Mouse (Mus musculus) cortical plate, adult 2 months (tissue): ENCODE measurements around the gene Pdcd5. TPM values are rescaled to one million over a fixed set of nuclear protein-coding genes. Genes with fewer than 3 reads are reported as not detected.

Source experiments
- H3K27ac ChIP-seq: fragments of 200-500 bp; 2 replicates; pipeline ENCODE4 v1.5.1; 2012; ENCODE audit warnings: low read length, control low read depth, inconsistent platforms; ENCODE audit not compliant: insufficient read depth
- H3K4me1 ChIP-seq: fragments of 200-500 bp; 2 replicates; pipeline ENCODE4 v1.6.1; 2011; ENCODE audit warnings: low read length; ENCODE audit not compliant: control insufficient read depth, insufficient read depth
- H3K4me3 ChIP-seq: fragments of 200-500 bp; 2 replicates; pipeline ENCODE4 v1.5.1; 2011; ENCODE audit warnings: mild to moderate bottlenecking, low read length, control low read depth; ENCODE audit not compliant: insufficient read depth
- CTCF ChIP-seq: fragments of 200-500 bp; IDR thresholded peaks from 2 replicates; pipeline ENCODE4 v1.5.1; 2011; ENCODE audit warnings: mild to moderate bottlenecking, control low read depth, low read length; ENCODE audit not compliant: insufficient read depth; ENCODE audit errors: extremely low read depth
- POLR2A ChIP-seq: fragments of 200-500 bp; IDR thresholded peaks from 2 replicates; pipeline ENCODE4 v1.6.1; 2011; ENCODE audit warnings: mild to moderate bottlenecking, low read length, control low read depth; ENCODE audit not compliant: insufficient read depth; ENCODE audit errors: extremely low read depth
- polyA plus RNA-seq: library from polyadenylated mRNA; depleted of rRNA; stranded (reverse); fragments of >200 nt; gene quantifications from 2 replicates; pipeline ENCODE4 v1.2.3, GENCODE M21; 2012

Pdcd5 gene
- polyA plus RNA-seq, 1 experiment = 95.4 TPM

GRCm38 (mm10) chr7:35646317-35647081, 822 bp downstream of the Pdcd5 start:
- no peak for TF ChIP-seq CTCF
- TF ChIP-seq POLR2A = no peak

DNA sequence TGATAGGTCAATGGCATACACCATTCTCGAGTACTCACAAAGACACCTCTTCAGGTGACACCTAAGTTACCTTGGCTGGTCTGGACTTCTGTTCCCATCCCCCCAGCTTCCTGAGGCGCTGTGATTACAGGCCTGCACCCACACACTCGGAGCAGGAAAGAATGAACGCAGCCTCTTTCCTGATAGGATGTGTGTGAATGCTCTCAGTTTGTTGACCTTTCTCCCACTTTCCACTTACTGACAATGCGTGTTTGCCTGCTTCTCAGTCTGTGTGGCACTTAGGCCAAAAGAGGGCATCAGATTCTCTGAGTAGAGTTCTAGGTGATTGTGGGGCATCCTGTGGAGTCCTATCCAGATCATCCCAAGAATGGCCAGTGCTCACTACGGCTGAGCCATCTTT, 7.2 kb downstream of the Pdcd5 start:
- H3K4me3 ChIP-seq = no peak overlapping the region
- H3K4me1 ChIP-seq = no peaks in the 10 kb centered on the region
- H3K27ac ChIP-seq = no peak overlapping the region
- TF ChIP-seq POLR2A (no peak), CTCF (no peak)

More at GRCm38 (mm10) chr7:35646317-35647081, 822 bp downstream of the Pdcd5 start:
- Histone ChIP-seq H3K27ac (no peak overlapping the region), H3K4me3 (peak overlapping the region; percentile 62), H3K4me1 (no peaks in the 10 kb centered on the region)

DNA sequence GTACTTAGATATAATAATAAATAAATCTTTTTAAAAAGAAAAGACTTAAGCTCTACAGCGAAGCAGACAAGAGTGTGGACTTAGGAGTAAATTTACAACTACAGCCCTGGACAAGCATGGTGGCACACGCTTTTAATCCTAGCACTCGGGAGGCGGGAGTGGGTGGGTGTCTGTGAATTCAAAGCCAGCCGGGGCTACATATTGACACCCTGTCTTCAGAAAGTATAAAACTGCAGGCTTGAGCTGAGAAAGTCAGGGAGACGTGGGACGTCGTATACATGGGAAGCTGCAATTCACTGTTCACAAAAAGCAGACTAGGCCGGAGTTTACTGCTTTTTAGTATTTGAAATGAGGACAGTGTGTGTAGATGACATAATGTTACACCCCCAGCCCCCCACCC, 10.4 kb downstream of the Pdcd5 start:
- H3K4me3 ChIP-seq = no peak overlapping the region
- H3K4me1 ChIP-seq = no peaks in the 10 kb centered on the region
- H3K27ac ChIP-seq = no peak overlapping the region
- TF ChIP-seq POLR2A = no peak
- no peak for TF ChIP-seq CTCF

DNA sequence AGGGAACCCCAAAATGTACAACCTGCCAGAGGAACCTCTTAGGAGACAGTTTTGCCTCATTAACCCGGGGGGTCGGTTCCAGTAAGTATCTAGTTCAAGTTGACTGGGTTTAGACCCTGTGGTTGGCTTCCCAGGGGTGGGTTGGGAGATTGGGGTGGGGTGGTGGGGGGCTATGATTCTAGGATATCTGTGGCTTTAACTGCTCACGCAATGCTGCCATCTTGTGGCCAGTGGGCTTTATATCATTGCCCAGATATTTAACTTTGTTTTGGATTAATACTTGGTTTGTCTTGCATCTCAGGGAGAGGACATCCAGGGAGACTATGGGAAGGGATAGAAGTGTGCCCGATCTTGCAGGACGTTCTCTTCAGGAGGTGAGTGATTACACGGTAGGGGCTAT, 11.1 kb downstream of the Pdcd5 start:
- H3K4me1 ChIP-seq = no peaks in the 10 kb centered on the region
- no peak overlapping the region for H3K4me3 ChIP-seq
- H3K27ac ChIP-seq = no peak overlapping the region
- TF ChIP-seq CTCF = peak; percentile 51
- TF ChIP-seq POLR2A = no peak

- Histone ChIP-seq H3K4me3 (no peak overlapping the region), H3K27ac (no peak overlapping the region), H3K4me1 (no peaks in the 10 kb centered on the region)
- TF ChIP-seq CTCF = peak; percentile 56
- TF ChIP-seq POLR2A = no peak
Observed at GRCm38 (mm10) chr7:35628496-35628895, 18.8 kb downstream of the Pdcd5 start.

DNA sequence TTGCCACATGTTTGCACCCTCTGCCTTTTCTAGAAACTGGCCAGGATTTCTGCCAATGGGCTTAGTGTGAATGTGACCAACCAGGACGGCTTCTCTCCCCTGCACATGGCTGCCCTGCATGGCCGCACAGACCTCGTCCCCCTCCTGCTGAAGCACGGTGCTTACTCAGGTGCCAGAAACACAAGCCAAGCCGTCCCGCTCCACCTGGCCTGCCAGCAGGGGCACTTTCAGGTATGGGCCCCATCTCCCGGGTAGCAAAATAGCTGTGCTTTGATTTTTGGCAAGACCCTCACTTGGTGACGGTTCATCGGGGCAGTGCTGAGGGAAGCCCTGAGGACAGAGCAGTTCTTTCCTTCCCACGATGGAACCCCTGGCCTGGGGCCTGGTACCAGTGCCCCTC, 19.9 kb downstream of the Pdcd5 start:
- TF ChIP-seq CTCF (no peak), POLR2A (no peak)
- no peaks in the 10 kb centered on the region for H3K4me1 ChIP-seq
- no peak overlapping the region for H3K4me3 ChIP-seq
- no peak overlapping the region for H3K27ac ChIP-seq

DNA sequence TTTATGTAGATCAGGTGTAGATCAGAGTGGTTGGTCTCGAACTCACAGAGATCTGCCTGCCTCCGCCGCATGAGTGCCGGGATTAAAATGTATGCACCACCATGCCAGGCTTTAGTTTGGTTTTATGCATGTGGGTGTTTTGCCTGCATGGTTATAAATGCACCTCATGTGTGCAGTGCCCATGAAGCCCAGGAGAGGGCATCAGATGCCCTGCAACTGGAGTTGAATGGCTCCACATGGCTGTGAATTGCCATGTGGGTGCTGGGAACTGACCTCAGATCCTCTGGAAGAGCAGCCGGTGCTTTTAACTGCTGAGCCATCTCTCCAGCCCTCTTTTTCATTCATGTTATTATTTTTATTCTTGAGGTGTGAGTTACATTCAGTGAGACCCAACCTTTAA, 21.3 kb downstream of the Pdcd5 start:
- TF ChIP-seq POLR2A (no peak), CTCF (no peak)
- Histone ChIP-seq H3K27ac (no peak overlapping the region), H3K4me1 (no peaks in the 10 kb centered on the region), H3K4me3 (no peak overlapping the region)

GRCm38 (mm10) chr7:35622626-35623025, 24.7 kb downstream of the Pdcd5 start:
- no peaks in the 10 kb centered on the region for H3K4me1 ChIP-seq
- TF ChIP-seq CTCF = no peak
- no peak for TF ChIP-seq POLR2A

DNA sequence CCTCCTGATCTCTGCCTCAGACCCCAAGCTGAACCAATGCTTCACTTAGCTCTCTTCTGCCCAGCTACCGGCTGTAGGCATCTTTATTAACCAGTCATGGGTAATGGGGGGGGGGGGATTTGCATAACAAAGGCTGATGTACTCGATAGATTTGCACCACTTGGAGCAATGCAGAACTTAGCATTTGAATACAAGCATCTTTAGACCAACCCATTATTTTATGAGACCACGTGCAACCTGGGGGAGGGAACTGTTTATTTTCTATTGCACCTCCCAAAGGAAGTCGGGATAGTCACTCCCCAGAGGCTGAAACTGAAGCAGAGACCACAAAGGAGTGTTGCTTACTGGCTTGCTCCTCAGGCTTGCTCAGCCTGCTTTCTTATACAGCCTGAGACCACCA, 29.8 kb downstream of the Pdcd5 start:
- TF ChIP-seq CTCF (no peak), POLR2A (no peak)

More at GRCm38 (mm10) chr7:35622626-35623025, 24.7 kb downstream of the Pdcd5 start:
- no peak overlapping the region for H3K27ac ChIP-seq
- no peak overlapping the region for H3K4me3 ChIP-seq

GRCm38 (mm10) chr7:35609245-35609644, 38.1 kb downstream of the Pdcd5 start:
- Histone ChIP-seq H3K4me3 (no peak overlapping the region), H3K4me1 (no peaks in the 10 kb centered on the region), H3K27ac (no peak overlapping the region)
- no peak for TF ChIP-seq POLR2A
- no peak for TF ChIP-seq CTCF

More for the DNA sequence above, 29.8 kb downstream of the Pdcd5 start:
- no peak overlapping the region for H3K4me3 ChIP-seq
- H3K4me1 ChIP-seq = no peaks in the 10 kb centered on the region
- H3K27ac ChIP-seq = no peak overlapping the region

GRCm38 (mm10) chr7:35606816-35607215, 40.5 kb downstream of the Pdcd5 start:
- Histone ChIP-seq H3K4me1 (no peaks in the 10 kb centered on the region), H3K4me3 (no peak overlapping the region), H3K27ac (no peak overlapping the region)
- TF ChIP-seq CTCF (no peak), POLR2A (no peak)
